Mouse (Mus musculus): ENCODE measurements at regions not wholly inside any gene's neighbourhood (a gene's known extent, or its start where the extent isn't known, plus 50 kb on each side); places are given as distances from the start of the nearest gene placed in this dataset.

GRCm38 (mm10) chr3:34593279-34593678 is 56.9 kb upstream of the Sox2 start:
- Histone ChIP-seq H3K4me3 (no peak overlapping the region), H3K27ac (no peak overlapping the region)
- no peak for DNase-seq (ENCODE audit: extremely low spot score in 1 of 2, low spot score in 2 of 2)
- no peak for TF ChIP-seq CTCF (IDR thresholded peaks at IDR 0.05)
- intact Hi-C loops (cut with DNase I) = no loop called here

- no peak for DNase-seq (ENCODE audit: extremely low spot score in 1 of 2, low spot score in 2 of 2)
- Histone ChIP-seq H3K27ac (no peak overlapping the region), H3K4me3 (no peak overlapping the region)
- intact Hi-C loops (cut with DNase I) = loop anchor here (2.0 kb wide), 1 partner anchor 251 kb away; no protein-coding TSS in a partner anchor
- TF ChIP-seq CTCF (IDR thresholded peaks at IDR 0.05) = no peak
These were observed 72.2 kb upstream of the Sox2 start for GRCm38 (mm10) chr3:34577896-34578530.

DNA sequence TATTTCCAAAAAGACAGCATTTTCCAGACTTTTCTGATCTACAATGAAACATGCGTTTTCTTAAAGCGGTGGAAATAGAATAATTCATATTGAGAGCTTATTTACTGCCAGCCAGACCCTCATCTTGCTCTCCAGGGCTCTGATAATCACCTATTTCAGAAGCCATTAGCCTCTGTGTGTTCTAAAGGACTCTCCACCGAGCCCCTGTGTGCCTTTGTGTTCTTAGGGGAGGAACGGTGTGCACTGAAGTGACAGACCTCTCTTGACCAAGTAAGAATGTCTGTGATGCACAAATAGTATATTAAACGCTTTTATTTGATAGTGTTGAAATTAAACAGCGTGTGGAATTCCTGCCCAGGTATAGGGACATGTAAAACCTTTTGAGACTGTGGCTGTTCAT is 73.1 kb upstream of the Sox2 start:
- Histone ChIP-seq H3K27ac (no peak overlapping the region), H3K4me3 (no peak overlapping the region)
- no peak for DNase-seq (ENCODE audit: extremely low spot score in 1 of 2, low spot score in 2 of 2)
- intact Hi-C loops (cut with DNase I) = no loop called here
- no peak for TF ChIP-seq CTCF (IDR thresholded peaks at IDR 0.05)

DNA sequence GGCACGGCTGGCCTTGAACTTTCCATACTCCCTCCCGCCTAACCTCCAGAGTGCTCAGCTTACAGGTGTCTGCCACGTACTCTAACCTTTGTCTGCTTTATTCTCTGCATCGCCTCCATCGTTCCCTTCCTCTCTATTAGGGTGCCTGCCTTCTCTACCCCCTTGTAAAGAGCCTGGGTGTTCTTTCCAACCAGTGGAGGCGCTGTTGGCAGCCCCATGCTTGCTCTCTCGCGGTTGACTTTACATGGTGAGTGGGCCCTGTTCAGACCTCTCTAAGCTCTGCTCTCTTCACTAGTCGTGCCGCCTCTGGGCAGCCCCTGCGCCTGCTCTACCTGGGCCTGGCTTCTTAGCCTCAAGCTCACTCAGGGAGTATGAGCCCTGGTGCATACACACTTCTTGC is 74.0 kb upstream of the Sox2 start:
- Histone ChIP-seq H3K27ac (no peak overlapping the region), H3K4me3 (no peak overlapping the region)
- TF ChIP-seq CTCF (IDR thresholded peaks at IDR 0.05) = peak; percentile 19
- DNase-seq (ENCODE audit: extremely low spot score in 1 of 2, low spot score in 2 of 2) = no peak
- intact Hi-C loops (cut with DNase I) = no loop called here

- no peak overlapping the region for H3K27ac ChIP-seq
- intact Hi-C loops (cut with DNase I) = loop anchor here (5.0 kb wide), 1 partner anchor 62 kb away; no protein-coding TSS in a partner anchor
- no peak for TF ChIP-seq CTCF (IDR thresholded peaks at IDR 0.05)
- no peak for DNase-seq (ENCODE audit: extremely low spot score in 1 of 2, low spot score in 2 of 2)
- H3K4me3 ChIP-seq = no peak overlapping the region
These were observed 75.4 kb upstream of the Sox2 start for GRCm38 (mm10) chr3:34574711-34575350.

DNA sequence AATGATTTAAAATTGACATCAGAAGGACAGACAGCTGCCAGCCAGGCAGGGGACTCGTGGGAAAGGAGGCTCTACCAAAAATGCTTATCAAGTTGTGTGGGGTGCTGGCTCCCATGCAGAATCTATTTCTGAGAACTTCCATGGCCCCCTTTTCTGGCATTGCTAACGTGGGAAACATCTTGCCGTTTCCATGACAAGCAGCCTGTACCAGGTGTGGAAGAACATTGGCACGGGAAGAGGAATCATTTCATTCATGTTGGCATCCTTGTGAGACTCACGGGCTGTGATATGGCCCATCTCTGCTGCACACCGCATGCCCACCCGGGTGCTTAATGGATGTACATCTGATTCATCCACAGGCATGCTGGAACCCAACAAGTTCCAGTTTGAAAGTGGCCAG is 76.9 kb upstream of the Sox2 start:
- intact Hi-C loops (cut with DNase I) = loop anchor here (2.0 to 5.0 kb wide), 2 partner anchors 64 to 77 kb away; no protein-coding TSS in a partner anchor

GRCm38 (mm10) chr3:34572081-34572480 is 78.1 kb upstream of the Sox2 start:
- DNase-seq (ENCODE audit: extremely low spot score in 1 of 2, low spot score in 2 of 2) = peak; percentile 41 to 70
- intact Hi-C loops (cut with DNase I) = loop anchor here (2.0 to 5.0 kb wide), 2 partner anchors 65 to 75 kb away; no protein-coding TSS in a partner anchor
- H3K27ac ChIP-seq = no peak overlapping the region
- no peak for TF ChIP-seq CTCF (IDR thresholded peaks at IDR 0.05)
- no peak overlapping the region for H3K4me3 ChIP-seq

More for the DNA sequence above, 76.9 kb upstream of the Sox2 start:
- DNase-seq (ENCODE audit: extremely low spot score in 1 of 2, low spot score in 2 of 2) = no peak
- Histone ChIP-seq H3K27ac (no peak overlapping the region), H3K4me3 (no peak overlapping the region)
- no peak for TF ChIP-seq CTCF (IDR thresholded peaks at IDR 0.05)

DNA sequence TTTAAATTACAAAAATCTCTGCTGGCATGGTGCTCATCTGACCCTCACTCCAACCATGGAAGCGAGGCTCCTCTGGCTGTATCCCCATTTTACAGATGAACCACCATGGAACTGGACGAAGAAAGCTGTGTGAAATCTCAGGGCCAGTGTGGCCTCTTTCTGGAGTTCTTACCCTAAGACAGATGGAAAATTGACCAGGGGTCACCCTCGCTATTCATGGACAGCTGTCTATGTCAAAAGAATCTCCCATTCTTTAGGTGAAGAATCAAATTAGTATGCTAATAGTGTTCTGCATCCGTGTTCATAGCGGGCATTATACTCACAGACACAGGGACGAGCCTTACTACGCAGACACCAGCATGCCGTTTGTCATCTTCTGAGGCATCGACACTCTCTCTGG is 78.6 kb upstream of the Sox2 start:
- TF ChIP-seq CTCF (IDR thresholded peaks at IDR 0.05) = no peak
- DNase-seq (ENCODE audit: extremely low spot score in 1 of 2, low spot score in 2 of 2) = no peak
- intact Hi-C loops (cut with DNase I) = loop anchor here (2.0 to 5.0 kb wide), 2 partner anchors 66 to 75 kb away; no protein-coding TSS in a partner anchor
- Histone ChIP-seq H3K4me3 (no peak overlapping the region), H3K27ac (no peak overlapping the region)

GRCm38 (mm10) chr3:34569998-34570397 is 80.2 kb upstream of the Sox2 start:
- Histone ChIP-seq H3K27ac (peak overlapping the region; percentile 28; the same call in 1 of the 2 replicates), H3K4me3 (no peak overlapping the region)
- no peak for DNase-seq (ENCODE audit: extremely low spot score in 1 of 2, low spot score in 2 of 2)
- no peak for TF ChIP-seq CTCF (IDR thresholded peaks at IDR 0.05)
- intact Hi-C loops (cut with DNase I) = loop anchor here (5.0 kb wide), 1 partner anchor 67 kb away; no protein-coding TSS in a partner anchor

DNA sequence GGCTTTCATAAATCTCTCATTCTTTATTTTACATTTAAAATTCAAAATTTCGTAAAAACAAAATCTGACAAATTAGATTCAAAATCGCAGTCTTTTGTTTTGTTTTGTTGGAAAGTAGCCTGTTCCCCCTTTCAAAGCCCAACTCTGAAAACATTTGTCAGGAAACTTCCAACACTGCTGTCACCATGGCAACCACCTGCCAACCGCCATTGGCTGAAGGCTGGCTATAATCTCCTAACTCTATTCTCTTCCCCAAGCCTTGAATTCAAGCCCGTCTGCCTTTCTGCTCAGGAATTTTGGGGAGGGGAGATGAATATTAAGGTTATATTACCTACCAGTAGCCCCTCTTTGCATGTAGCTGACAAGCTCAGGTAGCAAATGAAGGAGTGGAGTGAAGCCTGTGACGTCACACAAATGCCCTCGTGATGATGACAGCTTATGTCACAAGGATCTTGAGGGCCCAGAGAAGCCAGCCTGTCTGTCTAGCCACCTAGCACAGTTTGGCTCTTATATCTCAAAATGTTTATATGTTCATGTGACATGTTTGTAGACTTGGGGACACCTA is 82.0 kb upstream of the Sox2 start:
- Histone ChIP-seq H3K4me3 (no peak overlapping the region), H3K27ac (no peak overlapping the region)
- intact Hi-C loops (cut with DNase I) = no loop called here
- no peak for TF ChIP-seq CTCF (IDR thresholded peaks at IDR 0.05)
- DNase-seq (ENCODE audit: extremely low spot score in 1 of 2, low spot score in 2 of 2) = no peak

- intact Hi-C loops (cut with DNase I) = no loop called here
- H3K27ac ChIP-seq = 0 out of 2 replicates have a peak overlapping the region, but pooled peaks have one; percentile 11
- H3K4me3 ChIP-seq = no peak overlapping the region
- no peak for TF ChIP-seq CTCF (IDR thresholded peaks at IDR 0.05)
- DNase-seq (ENCODE audit: extremely low spot score in 1 of 2, low spot score in 2 of 2) = no peak
These were observed 84.8 kb upstream of the Sox2 start for GRCm38 (mm10) chr3:34565386-34565785.

DNA sequence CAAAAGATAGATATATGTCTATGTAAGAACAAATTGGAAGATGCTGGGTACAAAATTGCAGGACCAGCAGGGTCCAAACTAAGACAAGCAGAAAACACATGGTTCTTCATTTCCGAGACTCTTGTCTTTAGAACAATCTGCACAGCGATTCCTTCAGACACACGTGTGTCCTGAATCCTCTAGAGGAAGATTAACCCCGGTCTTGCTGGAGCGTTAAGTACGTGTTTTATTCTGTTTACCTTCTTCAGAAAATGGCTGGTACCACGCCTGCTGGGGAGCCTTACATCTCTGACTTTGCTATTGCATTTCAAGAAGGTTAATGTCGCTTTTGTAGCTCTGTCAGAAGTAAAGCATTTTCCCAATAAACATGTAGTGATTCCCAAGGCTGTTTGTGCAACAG is 87.3 kb upstream of the Sox2 start:
- no peak for DNase-seq (ENCODE audit: extremely low spot score in 1 of 2, low spot score in 2 of 2)
- intact Hi-C loops (cut with DNase I) = no loop called here
- Histone ChIP-seq H3K27ac (no peak overlapping the region), H3K4me3 (peak overlapping the region; percentile 3; the same call in 1 of the 2 replicates)
- no peak for TF ChIP-seq CTCF (IDR thresholded peaks at IDR 0.05)

Measured in left cerebral cortex, adult 2 months (tissue).